ENCODE assay signal across 8 mouse cellular contexts in the genomic region with DNA sequence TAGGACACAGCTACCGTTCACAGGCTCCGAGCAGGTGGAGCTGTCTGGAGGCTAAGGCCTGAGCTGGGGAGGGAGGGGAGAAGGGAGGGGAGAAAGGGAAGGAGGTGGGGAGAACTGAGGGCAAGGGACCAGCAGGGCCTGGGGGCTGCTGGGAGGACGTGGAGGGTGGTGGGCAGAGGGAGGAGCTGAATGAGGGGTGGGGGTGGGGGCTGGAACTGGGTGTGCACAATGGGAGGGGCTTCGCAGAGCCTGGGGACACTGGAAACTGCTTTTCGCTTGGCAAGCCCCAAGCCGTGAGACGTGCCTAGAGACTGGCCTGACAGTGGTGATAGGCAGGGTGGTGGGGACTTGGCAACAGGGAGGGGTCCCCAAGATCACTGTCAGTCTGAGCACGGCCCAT. TPM values are rescaled to one million over a fixed set of nuclear protein-coding genes. Genes with fewer than 3 reads are reported as not detected.
DNase-seq lines count a peak whose midpoint lies in the region; ATAC-seq and TF ChIP-seq lines count a peak whose summit lies in the region.

No protein-coding gene starts in this region.

- no peak for TF ChIP-seq EP300 in heart, postnatal 0 days (IDR thresholded peaks at IDR 0.05; ENCODE audit: low read depth)

- no peak for ATAC-seq in heart, postnatal 0 days (ENCODE audit: insufficient read depth, low read depth)
- ATAC-seq in midbrain, embryonic 14.5 days (ENCODE audit: low FRiP score, low TSS enrichment): no peak

- H3K4me1 ChIP-seq in heart, postnatal 0 days (ENCODE audit: control insufficient read depth, insufficient read depth): peaks cover 29% of the 10 kb centered on the region
- H3K4me1 ChIP-seq in hindbrain, embryonic 10.5 days (replicated peaks): peaks cover 83% of the 10 kb centered on the region
- H3K4me1 ChIP-seq in midbrain, embryonic 14.5 days (ENCODE audit: control insufficient read depth, insufficient read depth, low read length): peaks cover 82% of the 10 kb centered on the region

- H3K4me2 ChIP-seq in heart, postnatal 0 days (ENCODE audit: low read depth, low read length): peak overlapping the region; percentile 69; the same call in 1 of the 2 replicates
- H3K4me2 ChIP-seq in midbrain, embryonic 14.5 days (ENCODE audit: low read length): peak overlapping the region; percentile 50

- H3K27me3 ChIP-seq in heart, postnatal 0 days (ENCODE audit: control insufficient read depth, insufficient read depth, low read length): peaks cover 23% of the 10 kb centered on the region
- peaks cover 43% of the 10 kb centered on the region for H3K27me3 ChIP-seq in hindbrain, embryonic 10.5 days (ENCODE audit: insufficient read depth, poor library complexity, severe bottlenecking)
- no peaks in the 10 kb centered on the region for H3K27me3 ChIP-seq in midbrain, embryonic 14.5 days (ENCODE audit: control insufficient read depth, insufficient read depth, low read length)

- H3K9ac ChIP-seq in heart, postnatal 0 days (replicated peaks; ENCODE audit: low read depth, low read length): peak overlapping the region; percentile 49; the same call in 1 of the 2 replicates
- peak overlapping the region; percentile 17; the same call in 1 of the 2 replicates for H3K9ac ChIP-seq in midbrain, embryonic 14.5 days (replicated peaks; ENCODE audit: low read length)

- no peak for DNase-seq in heart, postnatal 0 days (ENCODE audit: low spot score)
- DNase-seq in heart, adult 8-10 months (ENCODE audit: low spot score): no peak
- DNase-seq in ZHBTc4 (ENCODE audit: low read depth, low spot score): peak; percentile 55
- no peak for DNase-seq in hindbrain, embryonic 10.5 days (ENCODE audit: low spot score)
- DNase-seq in midbrain, embryonic 14.5 days: peak; percentile 52
- no peak for DNase-seq in layer of hippocampus, adult 9-11 months
- DNase-seq in frontal cortex, postnatal 36 days (ENCODE audit: low spot score in 2 of 2): no peak
- no peak for DNase-seq in testis, postnatal 14 days (ENCODE audit: low spot score)

- peak overlapping the region; percentile 38; the same call in 1 of the 2 replicates for H3K4me3 ChIP-seq in heart, postnatal 0 days (ENCODE audit: low read depth, low read length)
- peak overlapping the region; percentile 43; the same call in 1 of the 2 replicates for H3K4me3 ChIP-seq in hindbrain, embryonic 10.5 days
- peak overlapping the region; percentile 19; the same call in 1 of the 2 replicates for H3K4me3 ChIP-seq in midbrain, embryonic 14.5 days (replicated peaks; ENCODE audit: low read depth, low read length)

- TF ChIP-seq CTCF in heart, postnatal 0 days (IDR thresholded peaks at IDR 0.05; ENCODE audit: low read depth): no peak

- no peak overlapping the region for H3K27ac ChIP-seq in heart, postnatal 0 days (ENCODE audit: low read depth)
- peak overlapping the region; percentile 74; the same call in 1 of the 2 replicates for H3K27ac ChIP-seq in hindbrain, embryonic 10.5 days
- H3K27ac ChIP-seq in midbrain, embryonic 14.5 days (replicated peaks; ENCODE audit: low read depth, low read length): peak overlapping the region; percentile 90

- H3K36me3 ChIP-seq in heart, postnatal 0 days (replicated peaks; ENCODE audit: control insufficient read depth, insufficient read depth, low read length): no peaks in the 10 kb centered on the region
- H3K36me3 ChIP-seq in hindbrain, embryonic 10.5 days: peaks cover 28% of the 10 kb centered on the region
- 0 out of 2 replicates have a peak, but pooled peaks cover 4% of the 10 kb centered on the region for H3K36me3 ChIP-seq in midbrain, embryonic 14.5 days (ENCODE audit: control insufficient read depth, insufficient read depth, low read length)

- H3K9me3 ChIP-seq in heart, postnatal 0 days (replicated peaks; ENCODE audit: control insufficient read depth, low read length): no peaks in the 10 kb centered on the region
- H3K9me3 ChIP-seq in hindbrain, embryonic 10.5 days: peaks cover 5% of the 10 kb centered on the region; the same call in 1 of the 2 replicates
- H3K9me3 ChIP-seq in midbrain, embryonic 14.5 days (ENCODE audit: control insufficient read depth, low read length): no peaks in the 10 kb centered on the region

- 37% methylated on average over 8 of the region's 8 CpGs for WGBS in heart, postnatal 0 days
- 38% methylated on average over 8 of the region's 8 CpGs for WGBS in hindbrain, embryonic 10.5 days
- WGBS in midbrain, embryonic 14.5 days: 16% methylated on average over 8 of the region's 8 CpGs

RNA-seq across cellular contexts. Expression of a gene that starts 7.0 kb away (rescaled TPM):
- 136 and 138 TPM in 2 replicates for total RNA-seq in heart, postnatal 0 days (2014; rRNA removed; ENCODE audit: low replicate concordance)
- 15.7 and 15.9 TPM in 2 replicates for polyA plus RNA-seq in heart, postnatal 0 days (2015; fragmentation: Nextera tagmentation; extraction: Ambion mirVana)
- 10 to 100 TPM; 54.3 to 66.4 (median 60.0) TPM for total RNA-seq in heart, adult 8-10 months (2022)
- polyA plus RNA-seq in hindbrain, embryonic 10.5 days (2016; fragmentation: Nextera tagmentation; extraction: Ambion mirVana): 109 and 172 TPM in 2 replicates
- 304 and 345 TPM in 2 replicates for polyA plus RNA-seq in midbrain, embryonic 14.5 days (2014; fragmentation: Nextera tagmentation; extraction: Ambion mirVana)

RNA-seq across cellular contexts. Expression of a gene that starts 43.0 kb away (rescaled TPM):
- not detected in 2 replicates for total RNA-seq in heart, postnatal 0 days (2014; rRNA removed; ENCODE audit: low replicate concordance)
- not detected in 2 replicates for polyA plus RNA-seq in heart, postnatal 0 days (2015; fragmentation: Nextera tagmentation; extraction: Ambion mirVana)
- total RNA-seq in heart, adult 8-10 months (2022): not detected
- not detected in 2 replicates for polyA plus RNA-seq in hindbrain, embryonic 10.5 days (2016; fragmentation: Nextera tagmentation; extraction: Ambion mirVana)
- not detected in 2 replicates for polyA plus RNA-seq in midbrain, embryonic 14.5 days (2014; fragmentation: Nextera tagmentation; extraction: Ambion mirVana)

Comparison
In these comparisons a context has a peak if more than half of its experiments do, and no peak if none do; other contexts are left out.
1. DNase-seq: peak in ZHBTc4 (single experiment) and midbrain, embryonic 14.5 days (single experiment); none in heart, postnatal 0 days (single experiment), heart, adult 8-10 months (single experiment), hindbrain, embryonic 10.5 days (single experiment), layer of hippocampus, adult 9-11 months (single experiment), frontal cortex, postnatal 36 days (0 of 2) and testis, postnatal 14 days (single experiment).
2. Peak in every context shown above with its lines, with median percentiles within 50 percentile points of each other: H3K4me3 ChIP-seq.